Mouse (Mus musculus): Measurements from ENCODE around the gene Tdrd6. TPM values are rescaled to one million over a fixed set of nuclear protein-coding genes. Genes with fewer than 3 reads are reported as not detected.
A peak's percentile ranks its signal among the peaks of the same experiment; 100 is the strongest.

Gene Tdrd6
- 0.14 and 0.38 TPM in 2 replicates for polyA plus RNA-seq (2012; rRNA removed)

- peak; percentile 26 for DNase-seq (ENCODE audit: low spot score)
Observed at GRCm38 (mm10) chr17:43629496-43630426, at the start of gene Tdrd6. Gene Tdrd6 (minus strand): TSS chr17:43630299.

GRCm38 (mm10) chr17:43677317-43677716, 47.2 kb upstream of the Tdrd6 start:
- DNase-seq (ENCODE audit: low spot score) = no peak

GRCm38 (mm10) chr17:43676241-43676640, 46.1 kb upstream of the Tdrd6 start:
- no peak for DNase-seq (ENCODE audit: low spot score)

- DNase-seq (ENCODE audit: low spot score) = no peak
Observed at GRCm38 (mm10) chr17:43675228-43675627, 45.1 kb upstream of the Tdrd6 start.

- no peak for DNase-seq (ENCODE audit: low spot score)
Observed at GRCm38 (mm10) chr17:43671907-43672306, 41.8 kb upstream of the Tdrd6 start.

GRCm38 (mm10) chr17:43669145-43669695, 39.1 kb upstream of the Tdrd6 start:
- DNase-seq (ENCODE audit: low spot score) = no peak

- DNase-seq (ENCODE audit: low spot score) = no peak
Observed at GRCm38 (mm10) chr17:43667290-43667843, 37.3 kb upstream of the Tdrd6 start, which contains the start of gene Cyp39a1. Gene Cyp39a1 (plus strand): TSS chr17:43667425.

- peak; percentile 78 for DNase-seq (ENCODE audit: low spot score)
Observed at GRCm38 (mm10) chr17:43666576-43667289, 36.6 kb upstream of the Tdrd6 start, which contains the start of gene Slc25a27. Gene Slc25a27 (minus strand): TSS chr17:43667214.

- DNase-seq (ENCODE audit: low spot score) = no peak
Observed at GRCm38 (mm10) chr17:43651314-43652046, 21.4 kb upstream of the Tdrd6 start.

- no peak for DNase-seq (ENCODE audit: low spot score)
Observed at GRCm38 (mm10) chr17:43649641-43650436, 19.7 kb upstream of the Tdrd6 start.

GRCm38 (mm10) chr17:43646925-43647324, 16.8 kb upstream of the Tdrd6 start:
- no peak for DNase-seq (ENCODE audit: low spot score)

GRCm38 (mm10) chr17:43645136-43645535, 15.0 kb upstream of the Tdrd6 start:
- no peak for DNase-seq (ENCODE audit: low spot score)

- no peak for DNase-seq (ENCODE audit: low spot score)
Observed at GRCm38 (mm10) chr17:43644375-43644774, 14.3 kb upstream of the Tdrd6 start.

- no peak for DNase-seq (ENCODE audit: low spot score)
Observed at GRCm38 (mm10) chr17:43643191-43643590, 13.1 kb upstream of the Tdrd6 start.

- DNase-seq (ENCODE audit: low spot score) = no peak
Observed at GRCm38 (mm10) chr17:43640825-43641224, 10.7 kb upstream of the Tdrd6 start.

GRCm38 (mm10) chr17:43637146-43637545, 7.0 kb upstream of the Tdrd6 start:
- no peak for DNase-seq (ENCODE audit: low spot score)

GRCm38 (mm10) chr17:43630427-43630760, 295 bp upstream of the Tdrd6 start:
- no peak for DNase-seq (ENCODE audit: low spot score)

GRCm38 (mm10) chr17:43629026-43629495, 1.0 kb downstream of the Tdrd6 start:
- no peak for DNase-seq (ENCODE audit: low spot score)

- DNase-seq (ENCODE audit: low spot score) = no peak
Observed at GRCm38 (mm10) chr17:43628246-43628645, 1.9 kb downstream of the Tdrd6 start.

- no peak for DNase-seq (ENCODE audit: low spot score)
Observed at GRCm38 (mm10) chr17:43622076-43622475, 8.0 kb downstream of the Tdrd6 start.
